Mouse (Mus musculus) liver, postnatal 0 days (tissue): ENCODE results near the gene Gm45837.
A peak's percentile ranks its signal among the peaks of the same experiment; 100 is the strongest.

ENCODE experiments used
- CTCF ChIP-seq: sonication (generic); IDR thresholded peaks from 2 replicates; pipeline ENCODE4 v1.5.1; 2016; ENCODE audit warnings: antibody characterized with exemption, low read depth
- EP300 ChIP-seq: IDR thresholded peaks from 2 replicates; pipeline ENCODE4 v1.6.1; 2016; ENCODE audit warnings: antibody characterized with exemption, low read depth, mild to moderate bottlenecking

- TF ChIP-seq CTCF (peak; percentile 97), EP300 (no peak)
Observed at GRCm38 (mm10) chr7:101450422-101451401, 40.0 kb downstream of the Gm45837 start.
